Mouse (Mus musculus) MEL (cell line): ENCODE results near the gene Card9. TPM values are rescaled to one million over a fixed set of nuclear protein-coding genes. Genes with fewer than 3 reads are reported as not detected.

Experiments used
- DNase-seq: peaks from one replicate; pipeline ENCODE4 v3.0.0; 2011; ENCODE audit warnings: low read depth, low spot score
- H3K27ac ChIP-seq: 2 replicates; pipeline ENCODE4 v1.5.1; 2012; ENCODE audit warnings: low read depth, mild to moderate bottlenecking, control low read depth, low read length, moderate library complexity; ENCODE audit not compliant: control insufficient read depth
- H3K27me3 ChIP-seq, 2 experiments: fragments of 150-350 bp in 1 of 2; sonication (generic) in 1 of 2; 2 replicates each; pipeline ENCODE4 v1.6.1; 2012; ENCODE audit warnings: low read length in 2 of 2, mild to moderate bottlenecking in 2 of 2, improper control_type of control experiment in 1 of 2, moderate library complexity in 1 of 2; ENCODE audit not compliant: insufficient read depth in 2 of 2, control insufficient read depth in 1 of 2
- H3K36me3 ChIP-seq, 2 experiments: 2 replicates each; pipeline ENCODE4 v1.6.1; 2012 to 2014; ENCODE audit warnings: low read length in 2 of 2, improper control_type of control experiment in 1 of 2, inconsistent platforms in 1 of 2, mild to moderate bottlenecking in 1 of 2; ENCODE audit not compliant: insufficient read depth in 2 of 2, control insufficient read depth in 1 of 2
- H3K4me1 ChIP-seq, 2 experiments: fragments of 150-350 bp in 1 of 2; sonication (generic) in 1 of 2; 2 replicates each; pipeline ENCODE4 v1.6.1; 2012; ENCODE audit warnings: low read length in 2 of 2, improper control_type of control experiment in 1 of 2, mild to moderate bottlenecking in 1 of 2; ENCODE audit not compliant: insufficient read depth in 2 of 2, control insufficient read depth in 1 of 2
- H3K4me3 ChIP-seq, 2 experiments: fragments of 150-350 bp in 1 of 2; sonication (generic) in 1 of 2; 2 replicates each; pipeline ENCODE4 v1.5.1; 2012; ENCODE audit warnings: low read depth in 2 of 2, low read length in 2 of 2, mild to moderate bottlenecking in 2 of 2, moderate library complexity in 2 of 2, control low read depth in 1 of 2, improper control_type of control experiment in 1 of 2; ENCODE audit not compliant: control insufficient read depth in 1 of 2, insufficient read depth in 1 of 2
- H3K79me2 ChIP-seq: 2 replicates; pipeline ENCODE4 v1.6.1; 2012; ENCODE audit warnings: mild to moderate bottlenecking, low read length, moderate library complexity; ENCODE audit not compliant: control insufficient read depth, poor library complexity, insufficient read depth
- H3K9ac ChIP-seq: 2 replicates; pipeline ENCODE4 v1.6.1; 2012; ENCODE audit warnings: low read depth, mild to moderate bottlenecking, control low read depth, low read length, moderate library complexity; ENCODE audit not compliant: control insufficient read depth, poor library complexity, severe bottlenecking
- H3K9me3 ChIP-seq: fragments of 150-350 bp; sonication (generic); replicated peaks from 2 replicates; pipeline ENCODE4 v1.6.1; 2012; ENCODE audit warnings: mild to moderate bottlenecking, low read length, improper control_type of control experiment, moderate library complexity; ENCODE audit not compliant: insufficient read depth
- BHLHE40 ChIP-seq: IDR thresholded peaks from 2 replicates; pipeline ENCODE4 v1.6.1; 2012; ENCODE audit warnings: low read depth, mild to moderate bottlenecking, inconsistent platforms, low read length, improper control_type of control experiment, borderline replicate concordance
- E2F4 ChIP-seq: IDR thresholded peaks from 2 replicates; pipeline ENCODE4 v1.6.1; 2011; ENCODE audit warnings: low read depth, low read length, improper control_type of control experiment, borderline replicate concordance
- ELF1 ChIP-seq: IDR thresholded peaks from 2 replicates; pipeline ENCODE4 v1.6.1; 2014; ENCODE audit warnings: low read depth, mild to moderate bottlenecking, inconsistent platforms, low read length, improper control_type of control experiment, moderate library complexity
- EP300 ChIP-seq, 2 experiments: IDR thresholded peaks; 2 replicates each; pipeline ENCODE4 v1.6.1; 2011; ENCODE audit warnings: improper control_type of control experiment in 2 of 2, low read length in 2 of 2, low read depth in 1 of 2, mild to moderate bottlenecking in 1 of 2
- HCFC1 ChIP-seq: IDR thresholded peaks from 2 replicates; pipeline ENCODE4 v1.6.1; 2012; ENCODE audit warnings: low read depth, mild to moderate bottlenecking, inconsistent platforms, low read length, improper control_type of control experiment, moderate library complexity
- MAFK ChIP-seq: IDR thresholded peaks from 2 replicates; pipeline ENCODE4 v1.6.1; 2011; ENCODE audit warnings: low read depth, mild to moderate bottlenecking, low read length, improper control_type of control experiment, borderline replicate concordance
- MAX ChIP-seq: IDR thresholded peaks from 2 replicates; pipeline ENCODE4 v1.6.1; 2011; ENCODE audit warnings: low read length, improper control_type of control experiment
- MAZ ChIP-seq: IDR thresholded peaks from 2 replicates; pipeline ENCODE4 v1.6.1; 2012; ENCODE audit warnings: low read depth, mild to moderate bottlenecking, inconsistent platforms, low read length, improper control_type of control experiment
- MXI1 ChIP-seq: IDR thresholded peaks from 2 replicates; pipeline ENCODE4 v1.6.1; 2011; ENCODE audit warnings: mild to moderate bottlenecking, low read depth, low read length, improper control_type of control experiment
- MYB ChIP-seq: IDR thresholded peaks from 2 replicates; pipeline ENCODE4 v1.6.1; 2011; ENCODE audit warnings: mild to moderate bottlenecking, low read depth, low read length, improper control_type of control experiment
- MYC ChIP-seq: IDR thresholded peaks from 2 replicates; pipeline ENCODE4 v1.6.1; 2011; ENCODE audit warnings: low read depth, mild to moderate bottlenecking, low read length, improper control_type of control experiment, moderate library complexity
- NELFE ChIP-seq: IDR thresholded peaks from 2 replicates; pipeline ENCODE4 v1.6.1; 2011; ENCODE audit warnings: low read depth, low read length, improper control_type of control experiment
- NRF1 ChIP-seq: IDR thresholded peaks from 2 replicates; pipeline ENCODE4 v1.6.1; 2014; ENCODE audit warnings: low read depth, mild to moderate bottlenecking, inconsistent platforms, low read length, improper control_type of control experiment, moderate library complexity; ENCODE audit not compliant: poor library complexity, insufficient read depth, severe bottlenecking
- POLR2AphosphoS2 ChIP-seq: IDR thresholded peaks from 2 replicates; pipeline ENCODE4 v1.6.1; 2011; ENCODE audit warnings: low read length, improper control_type of control experiment
- RCOR1 ChIP-seq: IDR thresholded peaks from 2 replicates; pipeline ENCODE4 v1.6.1; 2012; ENCODE audit warnings: low read depth, mild to moderate bottlenecking, inconsistent platforms, low read length, improper control_type of control experiment
- SIN3A ChIP-seq: IDR thresholded peaks from 2 replicates; pipeline ENCODE4 v1.6.1; 2012; ENCODE audit warnings: low read length, improper control_type of control experiment, inconsistent platforms
- UBTF ChIP-seq: IDR thresholded peaks from 2 replicates; pipeline ENCODE4 v1.6.1; 2012; ENCODE audit warnings: low read depth, mild to moderate bottlenecking, inconsistent platforms, low read length, improper control_type of control experiment, moderate library complexity, borderline replicate concordance; ENCODE audit not compliant: insufficient read depth
- USF1 ChIP-seq: IDR thresholded peaks from 2 replicates; pipeline ENCODE4 v1.6.1; 2014; ENCODE audit warnings: low read depth, mild to moderate bottlenecking, inconsistent platforms, low read length, improper control_type of control experiment, moderate library complexity
- ZC3H11A ChIP-seq: IDR thresholded peaks from 2 replicates; pipeline ENCODE4 v1.6.1; 2012; ENCODE audit warnings: low read depth, mild to moderate bottlenecking, inconsistent platforms, low read length, improper control_type of control experiment
- ZKSCAN1 ChIP-seq: IDR thresholded peaks from 2 replicates; pipeline ENCODE4 v1.6.1; 2012; ENCODE audit warnings: low read depth, mild to moderate bottlenecking, inconsistent platforms, low read length, improper control_type of control experiment, moderate library complexity
- ZMIZ1 ChIP-seq: IDR thresholded peaks from 2 replicates; pipeline ENCODE4 v1.6.1; 2012; ENCODE audit warnings: low read depth, mild to moderate bottlenecking, inconsistent platforms, low read length, improper control_type of control experiment, moderate library complexity
- ZNF384 ChIP-seq: IDR thresholded peaks from 2 replicates; pipeline ENCODE4 v1.6.1; 2012; ENCODE audit warnings: low read depth, mild to moderate bottlenecking, inconsistent platforms, low read length, improper control_type of control experiment
- polyA plus RNA-seq, 2 experiments: library from polyadenylated mRNA; stranded (reverse) in 1 of 2; unstranded in 1 of 2; fragments of >175 nt in 1 of 2; fragments of >200 nt in 1 of 2; gene quantifications; 2 replicates each; pipeline versions ENCODE4 v1.2.1 to v1.2.4; 2012; ENCODE audit warnings: low replicate concordance in 2 of 2, low read depth in 1 of 2; ENCODE audit not compliant: insufficient read length in 2 of 2, insufficient read depth in 1 of 2, missing spikeins in 1 of 2
- total RNA-seq: library from RNA; depleted of rRNA; stranded (reverse); fragments of 300-350 nt; gene quantifications from 2 replicates; pipeline ENCODE4 v1.2.3, GENCODE M21; 2012

The Card9 gene
- total and polyA plus RNA-seq, 3 experiments = 0.35 to 0.72 TPM; not detected in 1

DNA sequence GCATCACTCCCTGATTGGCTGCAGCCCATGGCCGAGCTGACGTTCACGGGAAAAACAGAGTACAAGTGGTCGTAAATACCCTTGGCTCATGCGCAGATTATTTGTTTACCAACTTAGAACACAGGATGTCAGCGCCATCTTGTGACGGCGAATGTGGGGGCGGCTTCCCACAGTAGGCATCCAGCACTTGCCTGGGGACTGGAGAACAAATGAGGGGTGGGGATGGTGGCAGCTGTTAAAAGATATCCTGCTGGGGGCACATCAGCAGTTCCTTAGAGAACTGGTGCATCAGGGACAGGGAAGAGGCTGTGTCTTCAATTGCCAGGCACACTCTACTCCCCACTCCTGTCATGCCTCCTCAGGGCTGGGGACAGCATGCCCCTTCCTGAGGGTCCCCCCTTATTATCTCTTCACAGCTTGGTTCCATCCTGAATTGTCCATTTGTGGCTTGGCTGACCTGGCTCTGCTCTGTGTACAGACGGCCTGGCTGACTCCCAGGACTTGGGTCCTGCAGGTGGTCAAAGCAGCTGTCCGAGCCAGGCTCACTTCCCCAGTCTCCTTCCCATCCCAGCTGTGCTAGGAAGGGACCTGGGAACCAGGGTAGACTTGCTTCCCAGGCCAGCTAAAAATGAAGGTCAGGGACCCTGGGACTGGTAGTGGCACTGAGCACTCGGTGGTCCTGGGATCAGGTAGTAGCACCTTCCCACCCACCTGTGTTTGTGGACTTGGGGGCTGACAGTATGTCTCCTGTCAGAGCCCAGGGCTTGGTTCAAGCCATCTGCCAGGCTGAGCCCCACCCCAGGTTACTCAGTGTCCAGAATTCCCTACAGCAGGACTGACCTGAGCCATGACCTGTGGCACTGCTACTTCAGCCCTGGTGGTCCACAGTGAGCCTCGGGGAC is 22.2 kb downstream of the Card9 start:
- Histone ChIP-seq H3K27ac (no peak overlapping the region), H3K9me3 (no peaks in the 10 kb centered on the region), H3K4me3 (no peak overlapping the region), H3K36me3 (no peaks in the 10 kb centered on the region)
- no peak for DNase-seq
- TF ChIP-seq NRF1 (no peak), EP300 (IDR thresholded peaks at IDR 0.05; ENCODE audit: low read depth in 1 of 2, low read length in 2 of 2) (no peak), MAX (no peak), SIN3A (no peak), ZNF384 (no peak), USF1 (no peak), HCFC1 (no peak), UBTF (no peak), E2F4 (no peak), ELF1 (no peak), RCOR1 (no peak), BHLHE40 (no peak), ZMIZ1 (no peak), ZC3H11A (no peak), MXI1 (no peak)
- TF ChIP-seq, all 39 proteins: peak for 0
- Histone ChIP-seq H3K9ac (no peak overlapping the region), H3K4me1 (peaks cover 0 to 12% of the 10 kb centered on the region in 2 experiments; a peak in 2 of 4 replicates), H3K27me3 (no peaks in the 10 kb centered on the region), H3K79me2 (no peaks in the 10 kb centered on the region)

- H3K79me2 ChIP-seq = no peaks in the 10 kb centered on the region
- no peak overlapping the region for H3K9ac ChIP-seq
- no peak for DNase-seq
- no peaks in the 10 kb centered on the region for H3K9me3 ChIP-seq
- H3K27ac ChIP-seq = no peak overlapping the region
- no peak overlapping the region for H3K4me3 ChIP-seq
- TF ChIP-seq MAZ = no peak
- TF ChIP-seq ZC3H11A = no peak
- no peak for TF ChIP-seq ZMIZ1
- no peak for TF ChIP-seq MAFK
- TF ChIP-seq ZKSCAN1 = no peak
- no peak for TF ChIP-seq MYB
- no peak for TF ChIP-seq USF1
- no peak for TF ChIP-seq POLR2AphosphoS2
- TF ChIP-seq NELFE = no peak
- no peak for TF ChIP-seq MYC
- TF ChIP-seq BHLHE40 = no peak
- H3K27me3 ChIP-seq = no peaks in the 10 kb centered on the region
- H3K36me3 ChIP-seq = no peaks in the 10 kb centered on the region
- no peaks in the 10 kb centered on the region; a peak in 1 of 4 replicates for H3K4me1 ChIP-seq
Measured at GRCm38 (mm10) chr2:26330702-26331101, 30.0 kb downstream of the Card9 start.
